Mouse (Mus musculus): ENCODE results near the gene Zbtb21.
"Not testable (repeated sequence)": the region's sequence is repeated elsewhere in the genome, so short reads cannot be mapped to it uniquely, and the experiment has no call there.

The Zbtb21 gene

DNA sequence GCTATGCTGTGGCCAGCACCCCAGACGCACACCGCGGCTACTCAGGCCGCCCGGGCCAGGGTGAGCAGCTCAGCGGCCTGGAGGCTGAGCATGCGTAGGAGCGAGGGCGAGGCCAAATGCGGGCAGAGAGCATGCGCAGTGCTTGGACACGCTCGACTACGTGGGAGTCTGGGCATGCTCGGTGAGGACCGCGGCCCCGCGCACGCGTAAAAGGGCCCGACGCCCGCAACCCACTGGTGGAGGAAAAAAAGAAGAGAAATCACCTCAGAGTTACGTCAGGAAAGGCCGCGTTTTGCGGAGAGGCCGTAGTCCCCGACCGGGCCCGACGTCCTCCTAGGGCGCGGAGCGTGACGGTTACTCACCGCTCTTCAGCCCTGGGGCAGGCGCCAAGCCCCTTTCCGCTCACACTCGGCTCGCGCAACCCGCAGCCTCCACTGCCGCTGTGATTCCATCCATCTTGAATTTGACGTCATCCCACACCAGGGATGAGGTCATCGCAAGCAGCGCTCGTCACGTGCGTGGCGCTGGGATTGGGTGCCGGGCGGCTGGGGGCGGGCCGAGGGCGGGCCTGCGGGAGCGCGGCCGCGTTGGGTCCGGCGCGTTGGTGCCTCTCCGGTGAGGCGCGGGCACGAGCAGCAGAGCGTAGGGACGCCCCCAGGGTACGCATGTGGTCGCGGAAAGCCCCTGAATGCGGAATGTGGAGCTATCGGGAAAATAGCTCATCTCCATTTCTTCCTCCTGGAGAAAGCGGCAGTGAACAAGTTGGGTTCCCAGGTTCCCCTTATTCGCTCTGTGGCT lies at the start of gene Zbtb21, which contains the start of gene C2cd2:
Zbtb21 (minus strand) TSS at position 472 of the 798 bp plus-strand sequence.
C2cd2 (minus strand) TSS at position 448 of the 798 bp plus-strand sequence.
- DNase-seq (ENCODE audit: low read depth, low spot score), result peak; percentile 88

DNA sequence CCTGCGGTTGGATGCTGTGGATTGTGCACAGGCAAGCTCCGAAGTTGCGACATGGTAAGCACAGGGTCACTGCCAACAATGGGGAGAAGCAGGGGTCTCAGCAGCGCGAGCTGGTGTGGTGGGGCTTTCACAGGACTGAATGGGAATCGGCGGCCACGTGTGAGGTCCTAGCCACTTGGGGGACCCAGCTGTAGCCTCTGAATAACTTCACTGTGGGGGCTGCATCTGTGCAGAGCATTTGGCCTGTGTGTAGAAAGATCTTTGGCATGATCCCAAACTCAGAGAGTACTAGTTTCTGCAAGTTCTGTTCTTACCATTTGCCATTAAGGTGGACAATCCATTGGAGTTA lies 34.9 kb upstream of the Zbtb21 start:
- not testable (repeated sequence) for DNase-seq (ENCODE audit: low read depth, low spot score)

DNA sequence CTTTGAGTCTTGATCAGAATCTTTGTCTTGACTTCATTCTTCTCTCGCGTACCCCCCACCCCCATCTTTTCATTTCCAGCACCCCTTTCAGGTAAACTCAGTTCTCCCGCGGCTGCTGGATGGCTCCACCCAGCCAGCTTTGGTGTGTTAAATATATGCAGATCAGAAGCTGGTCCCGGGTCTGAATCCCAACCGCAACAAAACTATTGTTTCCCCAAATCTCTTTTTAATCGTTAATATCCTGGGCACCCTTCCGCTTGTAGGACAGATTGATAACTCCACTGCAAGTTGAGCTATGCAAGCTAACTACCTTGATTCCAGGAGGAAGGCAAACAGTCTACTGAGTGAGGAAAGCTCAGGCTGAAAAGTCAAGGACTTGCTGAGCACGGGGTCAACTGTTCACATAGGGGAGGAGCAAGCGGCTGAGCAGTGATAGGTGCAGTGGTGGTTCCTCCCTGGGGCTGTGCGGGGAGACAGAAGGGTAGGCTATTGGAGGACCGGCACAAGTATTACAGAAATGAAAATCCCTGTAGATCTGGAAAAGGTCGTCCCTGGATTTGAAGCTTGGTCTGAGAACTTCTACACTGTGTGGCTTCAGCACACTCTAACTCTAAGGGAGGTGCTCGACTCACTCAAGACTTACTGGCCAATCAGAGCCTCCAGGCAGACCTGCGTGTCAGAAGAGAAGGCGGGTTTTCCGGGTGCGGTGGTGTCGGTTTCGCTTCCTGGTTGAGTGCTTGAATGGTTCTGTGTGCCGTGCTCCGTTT lies 34.4 kb upstream of the Zbtb21 start, which contains the start of gene B230307C23Rik:
B230307C23Rik (plus strand) TSS at position 700 of the 767 bp plus-strand sequence.
- peak; percentile 71 for DNase-seq (ENCODE audit: low read depth, low spot score)

DNA sequence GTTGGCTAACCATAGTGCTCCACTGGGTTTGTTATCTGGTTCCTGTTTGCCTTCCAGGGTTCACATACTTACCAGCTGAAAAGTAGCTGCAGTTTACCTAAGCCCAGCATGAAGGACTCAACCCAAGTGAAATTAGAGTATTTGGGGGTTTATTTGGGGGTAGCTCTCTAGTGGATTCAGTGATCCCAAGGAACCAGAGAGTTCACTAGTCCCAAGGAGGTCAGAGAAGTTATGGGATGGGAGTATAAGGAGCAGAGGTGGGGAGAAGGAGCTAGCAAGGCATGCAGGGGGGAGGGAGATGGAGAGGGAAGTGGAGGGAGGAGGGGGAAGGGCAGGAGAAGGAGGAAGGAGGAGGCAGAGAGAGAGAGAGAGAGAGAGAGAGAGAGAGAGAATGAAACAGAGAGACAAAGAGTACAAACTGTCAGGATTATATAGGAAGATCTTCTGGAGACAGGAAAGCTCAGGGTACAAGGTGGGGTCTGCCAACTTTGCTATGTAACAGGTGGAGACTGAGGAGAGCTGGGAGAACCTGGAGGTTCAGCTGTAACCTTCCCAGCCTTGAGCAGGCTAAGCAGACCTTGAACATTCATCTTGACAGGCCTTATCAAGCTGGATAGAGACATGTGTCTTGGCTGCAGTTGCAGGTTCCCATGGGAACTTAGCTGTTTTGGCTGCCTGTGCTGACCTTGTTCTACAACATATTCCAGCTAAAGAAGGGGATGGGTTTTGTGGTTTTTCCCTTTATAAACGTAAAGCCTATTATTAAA lies 33.6 kb upstream of the Zbtb21 start:
- no peak for DNase-seq (ENCODE audit: low read depth, low spot score)

DNA sequence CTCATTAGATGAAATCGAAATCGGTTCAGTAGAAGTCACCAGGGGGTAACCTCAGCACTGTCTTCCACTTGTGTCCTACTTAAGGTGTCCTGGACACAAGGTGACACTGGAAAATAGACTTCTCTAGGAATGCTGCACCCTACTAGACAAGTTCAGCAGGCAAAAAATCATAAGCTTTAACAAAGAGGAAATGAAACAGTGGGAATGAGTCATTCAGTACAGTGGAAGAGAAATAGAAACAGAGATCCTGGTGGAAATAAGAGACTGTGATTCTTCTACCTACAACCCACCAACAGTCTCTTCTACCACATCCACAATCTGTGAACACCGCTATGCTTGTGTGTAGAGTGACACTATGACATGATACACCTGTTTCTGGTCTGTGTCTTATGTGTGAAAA lies 30.1 kb upstream of the Zbtb21 start:
- not testable (repeated sequence) for DNase-seq (ENCODE audit: low read depth, low spot score)

DNA sequence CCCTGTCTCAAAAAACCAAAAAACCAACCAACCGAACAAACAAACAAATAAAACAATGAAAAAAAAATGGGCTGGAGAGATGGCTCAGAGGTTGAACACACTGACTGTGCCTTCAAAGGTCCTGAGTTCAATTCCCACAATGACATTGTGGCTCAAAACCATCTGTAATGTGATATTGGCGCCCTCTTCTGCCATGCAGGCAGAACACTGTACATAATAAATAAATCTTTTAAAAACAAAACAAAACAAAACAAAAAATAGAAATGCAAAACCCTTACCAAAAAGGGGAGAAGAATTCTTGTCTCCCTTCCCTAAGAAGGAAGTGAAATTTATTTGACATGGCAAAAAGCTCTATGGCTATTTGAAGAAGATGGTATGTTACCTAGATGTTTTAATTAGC lies 29.1 kb upstream of the Zbtb21 start:
- DNase-seq (ENCODE audit: low read depth, low spot score), result no peak

DNA sequence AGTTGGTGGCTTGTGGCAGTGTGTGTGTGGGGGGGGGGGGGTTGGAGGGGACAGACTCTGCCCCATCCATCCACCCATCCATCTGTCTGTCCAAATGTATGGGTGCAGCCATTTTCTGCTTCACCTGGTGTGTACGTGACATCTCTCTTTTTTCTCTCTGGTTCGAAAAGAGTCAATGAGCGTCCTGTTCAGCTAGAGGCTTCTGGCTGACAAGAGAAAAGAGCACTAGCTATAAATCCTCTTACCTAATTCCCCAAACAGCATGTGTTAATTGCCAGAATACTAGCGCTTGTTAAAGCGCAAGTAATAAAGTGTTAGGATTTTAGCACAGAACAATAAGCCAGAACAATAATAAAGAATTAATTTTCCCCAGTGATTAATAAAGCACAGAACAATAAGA lies 22.2 kb upstream of the Zbtb21 start:
- DNase-seq (ENCODE audit: low read depth, low spot score), result no peak

DNA sequence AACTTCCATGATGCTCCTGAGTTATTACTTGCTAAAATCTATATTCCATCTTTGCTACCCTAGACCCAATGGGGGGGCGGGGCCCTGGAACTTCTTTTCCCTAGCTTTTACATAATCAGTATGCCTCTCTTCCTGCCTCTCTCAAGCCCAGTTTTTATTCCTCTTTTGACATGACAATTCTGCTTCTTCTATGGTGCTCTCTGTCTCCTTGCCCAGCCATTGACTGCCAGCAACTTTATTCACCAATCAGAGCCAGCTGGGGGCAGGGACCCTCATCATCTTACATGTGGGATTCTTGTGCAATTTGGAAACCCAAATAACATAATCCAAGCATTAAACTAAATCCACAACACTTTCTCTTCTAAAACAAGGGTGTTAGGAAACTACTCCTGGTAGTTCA lies 18.9 kb upstream of the Zbtb21 start:
- no peak for DNase-seq (ENCODE audit: low read depth, low spot score)

DNA sequence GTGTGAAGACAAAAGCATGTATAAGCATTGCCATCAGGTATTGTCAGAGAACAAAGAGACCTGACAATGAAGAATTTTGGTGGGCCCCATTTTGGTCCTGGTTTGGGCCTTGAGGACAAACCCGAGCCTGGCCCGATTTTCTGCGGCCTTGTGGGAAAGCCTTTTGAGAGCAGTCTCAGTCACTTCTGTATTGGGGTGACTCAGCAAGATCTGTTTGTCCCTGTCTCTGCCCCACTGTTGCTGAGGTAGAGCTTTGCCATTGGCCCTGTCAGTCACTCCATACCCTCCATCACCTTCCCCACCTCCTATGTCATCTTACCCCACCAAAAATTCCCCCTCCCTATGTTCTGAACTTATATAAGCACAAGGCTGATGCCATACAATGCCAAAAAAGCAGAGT lies 15.3 kb upstream of the Zbtb21 start:
- DNase-seq (ENCODE audit: low read depth, low spot score), result no peak

DNA sequence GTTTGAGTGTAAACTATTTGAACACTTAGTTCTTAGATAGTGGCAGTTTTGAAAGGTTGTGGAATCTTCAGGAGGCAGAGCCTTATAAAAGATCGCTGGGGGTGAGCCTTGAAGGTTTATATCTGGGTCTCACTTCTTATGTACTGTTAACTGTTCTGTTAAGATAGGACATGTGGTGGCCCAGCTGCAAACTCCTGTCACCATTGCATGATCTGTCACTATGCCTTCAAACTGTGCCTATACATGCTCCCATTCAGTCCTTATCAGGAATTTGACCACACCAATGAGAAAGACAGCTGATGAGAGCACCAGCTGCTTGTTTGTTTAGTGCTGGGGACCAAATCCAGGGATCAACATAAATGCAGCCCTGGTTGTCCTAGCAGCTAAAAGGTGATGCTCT lies 14.9 kb upstream of the Zbtb21 start:
- DNase-seq (ENCODE audit: low read depth, low spot score), result no peak

DNA sequence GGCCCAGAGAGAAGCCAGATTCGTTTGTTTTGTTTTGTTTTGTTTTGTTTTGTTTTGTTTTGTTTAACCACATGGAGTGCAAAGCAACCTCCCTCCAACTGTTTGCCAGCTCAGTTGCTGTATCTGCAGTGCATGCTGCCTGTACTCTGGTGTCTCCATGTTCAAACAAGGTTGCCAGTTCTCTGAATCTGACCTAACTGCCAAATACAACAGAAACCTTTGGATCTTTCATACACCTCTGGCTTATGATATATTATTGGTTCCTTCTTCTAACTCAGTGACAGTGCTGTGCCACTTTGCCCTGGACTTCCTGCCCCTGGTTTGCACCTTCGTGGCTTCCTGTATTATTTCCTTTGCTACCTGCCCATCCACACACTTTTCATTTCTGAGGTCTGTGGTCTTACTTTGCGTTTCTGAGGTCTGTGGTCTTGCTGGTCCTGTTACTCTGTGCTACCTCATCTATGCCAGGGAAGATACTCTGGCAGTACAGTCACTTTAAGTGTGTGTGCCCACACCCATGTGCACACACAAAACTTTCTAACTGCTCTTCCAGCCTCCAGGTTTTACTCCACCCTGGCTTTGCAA lies 1.6 kb upstream of the Zbtb21 start:
- no peak for DNase-seq (ENCODE audit: low read depth, low spot score)

DNA sequence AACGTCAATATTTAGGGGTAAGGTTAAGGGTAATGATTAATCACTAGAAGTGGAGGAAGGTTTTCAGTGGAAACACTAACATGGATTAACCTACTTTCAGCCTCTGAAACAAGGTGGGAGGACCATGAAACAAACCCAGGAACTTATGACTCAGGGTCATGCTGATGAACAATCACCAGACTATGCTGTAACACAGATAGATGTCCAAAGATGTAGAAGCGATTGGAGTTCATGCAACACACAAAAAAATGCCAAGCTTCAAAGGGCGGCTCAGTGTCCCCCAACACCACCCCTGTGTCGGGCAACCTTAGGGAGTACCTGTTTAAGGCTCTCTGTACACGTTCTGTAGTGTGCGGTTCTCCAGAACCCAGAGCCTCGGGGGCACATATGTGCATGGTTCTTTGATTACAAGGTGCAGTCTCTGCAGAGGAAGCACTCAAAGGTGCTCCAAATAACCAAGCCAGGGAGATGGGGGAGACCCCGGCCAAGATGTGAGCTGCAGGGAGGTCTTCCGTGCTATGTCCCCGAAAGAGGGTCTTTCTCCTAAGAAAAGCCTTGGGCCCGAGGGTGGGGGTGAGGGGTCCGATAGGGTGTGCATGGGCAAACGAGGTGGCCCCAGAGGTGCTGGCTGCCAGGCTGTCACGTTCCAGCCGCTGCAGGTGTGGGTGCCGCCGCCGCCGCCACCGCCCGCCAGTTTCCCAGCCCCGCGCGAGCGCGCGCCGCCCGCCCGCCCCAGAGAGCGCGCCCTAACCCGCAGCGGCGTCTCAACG lies 856 bp downstream of the Zbtb21 start:
- DNase-seq (ENCODE audit: low read depth, low spot score), result no peak

DNA sequence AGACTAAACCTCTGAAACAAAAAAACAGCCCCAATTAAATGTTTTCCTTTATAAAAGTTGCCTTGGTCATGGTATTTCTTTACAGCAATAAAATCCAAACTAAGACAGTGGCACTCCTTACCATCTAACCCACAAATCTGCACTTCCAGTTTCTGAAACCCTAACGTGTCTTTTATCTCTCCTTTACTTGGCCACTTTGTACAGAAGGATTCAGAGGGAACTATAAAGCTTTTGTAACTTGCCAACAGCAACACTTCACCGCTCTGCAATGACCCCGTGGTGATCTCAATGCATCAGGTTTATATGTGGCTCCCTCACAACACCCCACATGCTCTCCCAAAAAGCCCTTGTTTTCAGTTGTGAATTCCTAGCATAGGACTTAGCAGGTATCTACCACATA lies 2.1 kb downstream of the Zbtb21 start:
- DNase-seq (ENCODE audit: low read depth, low spot score), result no peak

DNA sequence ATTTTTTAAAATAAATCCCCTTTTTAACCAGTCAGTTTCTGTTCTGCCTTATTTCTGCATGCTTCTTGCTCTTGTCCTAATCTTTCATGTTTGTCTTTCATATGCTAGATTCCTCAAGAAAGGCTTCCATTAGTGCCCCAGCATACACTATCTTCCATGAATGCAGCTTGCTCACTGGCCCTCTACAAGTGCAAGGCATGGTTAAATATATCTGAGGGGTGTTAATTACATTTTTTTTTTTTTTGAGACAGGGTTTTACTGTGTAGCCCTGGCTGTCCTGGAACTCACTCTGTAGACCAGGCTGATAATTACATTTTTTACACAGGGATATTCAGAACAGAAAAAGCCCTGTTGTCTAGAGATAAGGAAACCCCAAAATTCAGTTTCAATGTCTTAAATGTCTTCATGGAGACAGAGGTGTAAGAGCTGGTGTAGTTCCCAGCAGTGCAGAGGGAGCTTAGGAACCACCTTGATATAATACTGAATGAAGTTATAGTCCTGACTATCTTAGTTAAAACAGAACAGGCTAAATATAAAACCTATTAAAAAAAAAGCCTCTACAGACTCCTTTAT lies 3.9 kb downstream of the Zbtb21 start:
- no peak for DNase-seq (ENCODE audit: low read depth, low spot score)

DNA sequence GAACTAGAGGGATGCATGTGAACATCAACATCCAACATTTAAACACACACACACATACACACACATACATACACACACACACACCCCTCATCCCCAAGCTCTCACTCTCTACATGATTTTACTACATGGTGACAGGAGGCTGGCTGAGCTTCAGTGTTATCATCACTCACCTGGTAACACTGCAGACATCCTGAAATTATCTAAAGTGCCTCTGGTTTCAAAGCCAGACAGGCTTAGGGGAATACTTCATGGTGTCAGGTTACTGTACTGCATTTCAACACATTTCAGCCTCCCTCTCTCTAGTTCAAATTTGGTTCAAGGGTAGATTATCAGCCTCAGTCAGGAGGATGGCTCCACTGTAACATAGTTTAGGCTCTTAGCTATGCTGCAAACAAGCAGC lies 4.8 kb downstream of the Zbtb21 start:
- no peak for DNase-seq (ENCODE audit: low read depth, low spot score)

DNA sequence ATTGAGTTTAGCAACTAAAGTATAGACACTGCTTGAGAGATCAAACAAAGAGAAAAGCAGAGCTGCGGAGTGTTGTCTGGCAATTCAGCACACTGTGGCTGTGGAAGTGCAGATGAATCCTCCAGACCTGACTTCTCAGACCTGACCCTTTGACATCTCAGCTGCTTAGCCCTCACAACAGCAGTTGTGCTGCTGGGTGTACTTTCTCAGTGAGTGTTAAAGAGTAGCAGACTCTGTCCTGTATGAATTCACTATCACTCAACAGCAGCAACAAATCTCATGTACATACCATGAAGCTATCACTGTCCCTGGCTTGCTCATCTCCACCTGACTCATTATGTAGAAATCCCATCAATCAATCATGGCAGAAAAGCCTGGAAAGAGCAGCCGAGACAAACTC lies 6.4 kb downstream of the Zbtb21 start:
- no peak for DNase-seq (ENCODE audit: low read depth, low spot score)

DNA sequence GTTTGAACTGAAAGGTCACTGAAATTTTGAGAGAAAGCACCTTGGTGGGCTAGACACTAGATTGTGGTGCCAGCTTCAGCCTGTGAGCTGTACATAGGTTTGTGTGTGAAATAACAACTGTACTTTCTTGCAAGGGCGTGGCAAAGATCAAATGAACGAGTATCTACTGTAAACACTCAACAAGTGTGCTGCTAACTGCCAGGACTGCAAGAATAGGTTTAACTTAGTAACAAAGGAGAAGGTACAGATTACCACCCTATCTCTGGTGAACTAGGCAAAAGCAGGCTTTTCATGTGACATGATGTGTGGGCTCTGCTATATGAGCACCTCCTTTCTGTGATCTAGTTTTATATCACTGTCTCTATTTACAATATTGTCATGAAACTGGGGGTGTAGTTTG lies 9.1 kb downstream of the Zbtb21 start:
- no peak for DNase-seq (ENCODE audit: low read depth, low spot score)

DNA sequence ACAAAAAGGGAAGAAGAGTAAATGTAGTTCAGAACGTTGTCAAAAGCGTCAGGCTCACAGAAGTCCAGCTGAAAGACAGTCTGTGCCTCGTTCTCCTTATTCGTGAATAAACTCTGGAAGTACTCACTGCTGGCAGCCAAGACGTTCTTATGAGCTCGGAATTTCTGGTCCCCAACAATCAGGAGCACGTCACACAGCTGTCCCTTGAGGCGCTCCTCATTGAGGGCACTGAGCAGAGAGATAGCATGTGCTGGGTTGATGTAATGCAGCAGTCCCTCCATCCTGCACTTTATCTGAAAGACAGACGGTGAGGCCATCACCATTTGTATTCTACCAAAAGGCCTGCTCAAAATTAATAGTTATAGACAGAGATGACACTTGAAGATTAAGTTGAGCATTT lies 9.6 kb downstream of the Zbtb21 start:
- no peak for DNase-seq (ENCODE audit: low read depth, low spot score)

DNA sequence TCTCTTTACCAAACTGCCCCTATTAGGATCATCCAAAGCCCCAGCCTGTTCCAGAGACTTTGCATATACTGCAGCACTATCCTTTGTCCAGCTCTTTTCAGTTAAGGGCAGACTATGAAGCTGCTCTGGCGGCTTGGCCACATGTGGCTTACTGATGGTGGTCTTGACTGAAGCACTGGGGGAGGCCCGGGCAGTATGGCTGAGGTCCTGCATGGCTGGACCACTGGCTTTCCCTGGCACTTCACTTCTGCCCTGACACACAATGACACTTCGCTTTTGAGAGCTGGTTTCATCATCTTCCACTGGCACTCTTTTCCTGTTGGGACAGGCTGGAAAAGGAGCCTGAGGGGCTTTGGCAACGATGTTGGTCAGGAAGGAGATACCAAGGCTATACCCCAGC lies 10.1 kb downstream of the Zbtb21 start:
- DNase-seq (ENCODE audit: low read depth, low spot score), result no peak

DNA sequence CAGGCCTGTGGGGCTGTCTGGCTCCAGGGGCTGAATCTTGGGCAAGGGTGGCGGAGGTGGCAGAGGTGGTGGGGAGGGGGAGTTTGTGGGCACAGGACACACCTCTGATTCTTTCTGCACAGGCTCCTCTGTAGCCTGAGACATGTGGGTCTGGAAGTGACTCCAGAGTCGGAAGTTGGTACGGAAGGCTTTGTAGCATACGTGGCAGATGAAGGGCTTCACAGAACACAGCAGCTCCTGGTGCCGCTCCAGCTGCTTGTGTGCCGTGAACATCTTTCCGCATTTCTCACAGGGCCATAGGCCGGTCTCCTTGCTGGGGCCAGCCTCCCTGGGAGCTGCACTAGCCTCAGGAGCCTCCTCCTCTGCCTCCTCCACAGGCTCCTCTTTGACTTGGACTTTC lies 12.4 kb downstream of the Zbtb21 start:
- DNase-seq (ENCODE audit: low read depth, low spot score), result no peak

DNA sequence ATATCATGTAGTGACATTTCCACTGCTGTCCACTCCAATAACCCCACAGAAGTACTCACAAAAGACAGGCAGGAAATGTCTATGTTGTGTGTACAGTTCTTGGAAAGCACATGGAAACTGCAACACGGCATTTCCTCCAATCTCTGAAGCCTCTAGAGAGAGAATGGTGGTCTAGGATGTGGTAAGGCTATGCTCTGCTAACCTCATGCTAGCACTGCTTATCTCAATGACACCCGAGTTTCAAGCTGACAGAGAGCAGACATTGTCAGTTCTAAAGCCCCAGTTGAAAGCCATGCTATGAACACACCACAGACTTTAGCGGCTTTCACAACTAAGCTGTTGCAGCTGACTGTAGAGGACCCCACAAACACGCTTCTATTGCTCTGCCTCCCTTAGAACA lies 13.6 kb downstream of the Zbtb21 start:
- no peak for DNase-seq (ENCODE audit: low read depth, low spot score)

Measured in WW6 (cell line).